Mouse (Mus musculus): Measurements from ENCODE around the gene Gm28041. TPM values are rescaled to one million over a fixed set of nuclear protein-coding genes. Genes with fewer than 3 reads are reported as not detected.

Gene Gm28041
- 1.0 TPM for polyA plus RNA-seq (2014; fragmentation: Illumina TruSeq; extraction: RNeasy Lipid Tissue Mini Kit (QIAGEN cat#74804); ENCODE audit: low replicate concordance)

GRCm38 (mm10) chr13:67375050-67375911 lies at the start of gene Gm28041, which contains the start of gene Zfp456:
Gene Gm28041, minus strand, starts transcription at chr13:67375733.
Gene Zfp456, minus strand, starts transcription at chr13:67375810.

GRCm38 (mm10) chr13:67421207-67421857 lies 45.8 kb upstream of the Gm28041 start, which contains the start of gene Zfp459:
Gene Zfp459, minus strand, starts transcription at chr13:67421418.

GRCm38 (mm10) chr13:67399183-67399903 lies 23.8 kb upstream of the Gm28041 start, which contains the start of gene Zfp429:
Gene Zfp429, minus strand, starts transcription at chr13:67399819.

GRCm38 (mm10) chr13:67360131-67360744 lies 15.3 kb downstream of the Gm28041 start, which contains the start of the genes Gm28044 and Zfp953:
Gene Gm28044, minus strand, starts transcription at chr13:67360536.
Gene Zfp953, minus strand, starts transcription at chr13:67360605.

GRCm38 (mm10) chr13:67332019-67332724 lies 43.4 kb downstream of the Gm28041 start, which contains the start of gene Zfp595:
Gene Zfp595, minus strand, starts transcription at chr13:67332570.

GRCm38 (mm10) chr13:67305822-67306672 lies 69.5 kb downstream of the Gm28041 start, which contains the start of gene Zfp457:
Gene Zfp457, minus strand, starts transcription at chr13:67306485.

Other genes with a start within 250 kb of the Gm28041 start
- 19.0 TPM for gene Rsl1, start 202.6 kb downstream of the Gm28041 start, polyA plus RNA-seq (2014; fragmentation: Illumina TruSeq; extraction: RNeasy Lipid Tissue Mini Kit (QIAGEN cat#74804); ENCODE audit: low replicate concordance)
- gene Zfp455, start 181.2 kb downstream of the Gm28041 start, polyA plus RNA-seq (2014; fragmentation: Illumina TruSeq; extraction: RNeasy Lipid Tissue Mini Kit (QIAGEN cat#74804); ENCODE audit: low replicate concordance): 7.2 TPM
- 8.6 TPM for gene Zfp458, start 97.3 kb downstream of the Gm28041 start, polyA plus RNA-seq (2014; fragmentation: Illumina TruSeq; extraction: RNeasy Lipid Tissue Mini Kit (QIAGEN cat#74804); ENCODE audit: low replicate concordance)
- 1.9 TPM for gene Zfp457, start 69.2 kb downstream of the Gm28041 start, polyA plus RNA-seq (2014; fragmentation: Illumina TruSeq; extraction: RNeasy Lipid Tissue Mini Kit (QIAGEN cat#74804); ENCODE audit: low replicate concordance)
- gene Zfp595, start 43.2 kb downstream of the Gm28041 start, polyA plus RNA-seq (2014; fragmentation: Illumina TruSeq; extraction: RNeasy Lipid Tissue Mini Kit (QIAGEN cat#74804); ENCODE audit: low replicate concordance): 33.3 TPM
- not detected for gene Gm28044, start 15.2 kb downstream of the Gm28041 start, polyA plus RNA-seq (2014; fragmentation: Illumina TruSeq; extraction: RNeasy Lipid Tissue Mini Kit (QIAGEN cat#74804); ENCODE audit: low replicate concordance)
- gene Zfp953, start 15.1 kb downstream of the Gm28041 start, polyA plus RNA-seq (2014; fragmentation: Illumina TruSeq; extraction: RNeasy Lipid Tissue Mini Kit (QIAGEN cat#74804); ENCODE audit: low replicate concordance): 19.8 TPM
- gene Zfp456, start 77 bp upstream of the Gm28041 start, polyA plus RNA-seq (2014; fragmentation: Illumina TruSeq; extraction: RNeasy Lipid Tissue Mini Kit (QIAGEN cat#74804); ENCODE audit: low replicate concordance): 12.1 TPM
- gene Zfp429, start 24.1 kb upstream of the Gm28041 start, polyA plus RNA-seq (2014; fragmentation: Illumina TruSeq; extraction: RNeasy Lipid Tissue Mini Kit (QIAGEN cat#74804); ENCODE audit: low replicate concordance): 37.8 TPM
- gene Zfp459, start 45.7 kb upstream of the Gm28041 start, polyA plus RNA-seq (2014; fragmentation: Illumina TruSeq; extraction: RNeasy Lipid Tissue Mini Kit (QIAGEN cat#74804); ENCODE audit: low replicate concordance): 6.3 TPM
- 37.0 TPM for gene Zfp874a, start 75.9 kb upstream of the Gm28041 start, polyA plus RNA-seq (2014; fragmentation: Illumina TruSeq; extraction: RNeasy Lipid Tissue Mini Kit (QIAGEN cat#74804); ENCODE audit: low replicate concordance)
- 24.8 TPM for gene Zfp874b, start 108.5 kb upstream of the Gm28041 start, polyA plus RNA-seq (2014; fragmentation: Illumina TruSeq; extraction: RNeasy Lipid Tissue Mini Kit (QIAGEN cat#74804); ENCODE audit: low replicate concordance)
- gene Zfp58, start 124.8 kb upstream of the Gm28041 start, polyA plus RNA-seq (2014; fragmentation: Illumina TruSeq; extraction: RNeasy Lipid Tissue Mini Kit (QIAGEN cat#74804); ENCODE audit: low replicate concordance): 25.0 TPM
- gene Gm26965, start 150.4 kb upstream of the Gm28041 start, polyA plus RNA-seq (2014; fragmentation: Illumina TruSeq; extraction: RNeasy Lipid Tissue Mini Kit (QIAGEN cat#74804); ENCODE audit: low replicate concordance): not detected
- gene Zfp87, start 150.4 kb upstream of the Gm28041 start, polyA plus RNA-seq (2014; fragmentation: Illumina TruSeq; extraction: RNeasy Lipid Tissue Mini Kit (QIAGEN cat#74804); ENCODE audit: low replicate concordance): 20.5 TPM
- 26.7 TPM for gene Zfp748, start 178.1 kb upstream of the Gm28041 start, polyA plus RNA-seq (2014; fragmentation: Illumina TruSeq; extraction: RNeasy Lipid Tissue Mini Kit (QIAGEN cat#74804); ENCODE audit: low replicate concordance)
- gene Zfp729b, start 234.0 kb upstream of the Gm28041 start, polyA plus RNA-seq (2014; fragmentation: Illumina TruSeq; extraction: RNeasy Lipid Tissue Mini Kit (QIAGEN cat#74804); ENCODE audit: low replicate concordance): 36.9 TPM

All from small intestine, adult 10 weeks (tissue).